Mouse (Mus musculus) brown adipose tissue, adult 24 weeks (tissue): ENCODE results near the gene Bbs9. TPM values are rescaled to one million over a fixed set of nuclear protein-coding genes. Genes with fewer than 3 reads are reported as not detected.

Experiments
- H3K27ac ChIP-seq: fragments of 200-500 bp; replicated peaks from 2 replicates; pipeline ENCODE4 v1.5.1; 2012; ENCODE audit warnings: low read depth, mild to moderate bottlenecking, low read length
- H3K4me1 ChIP-seq: fragments of 200-500 bp; 2 replicates; pipeline ENCODE4 v1.6.1; 2012; ENCODE audit warnings: low read length, mixed read lengths; ENCODE audit not compliant: control insufficient read depth, insufficient read depth, insufficient read length
- H3K4me3 ChIP-seq: fragments of 200-500 bp; 2 replicates; pipeline ENCODE4 v1.5.1; 2012; ENCODE audit warnings: low read depth, mild to moderate bottlenecking, low read length, moderate library complexity; ENCODE audit not compliant: insufficient read depth
- polyA plus RNA-seq: library from polyadenylated mRNA; stranded (reverse); fragments of >200 nt; gene quantifications from 2 replicates; pipeline ENCODE4 v1.2.4, GENCODE M21; 2012; ENCODE audit not compliant: missing spikeins, insufficient read depth, insufficient read length

Bbs9 gene
- polyA plus RNA-seq, 1 experiment, result 6.3 TPM

GRCm38 (mm10) chr9:22541130-22541529 lies 65.6 kb downstream of the Bbs9 start:
- no peak overlapping the region for H3K4me3 ChIP-seq
- no peak overlapping the region for H3K27ac ChIP-seq

GRCm38 (mm10) chr9:22543467-22543866 lies 68.0 kb downstream of the Bbs9 start:
- Histone ChIP-seq H3K4me1 (no peaks in the 10 kb centered on the region), H3K4me3 (no peak overlapping the region), H3K27ac (no peak overlapping the region)

More at GRCm38 (mm10) chr9:22541130-22541529, 65.6 kb downstream of the Bbs9 start:
- H3K4me1 ChIP-seq, result no peaks in the 10 kb centered on the region

- Histone ChIP-seq H3K4me3 (no peak overlapping the region), H3K4me1 (no peaks in the 10 kb centered on the region), H3K27ac (no peak overlapping the region)
Observed at GRCm38 (mm10) chr9:22544349-22545341, 69.1 kb downstream of the Bbs9 start.

- Histone ChIP-seq H3K27ac (no peak overlapping the region), H3K4me1 (no peaks in the 10 kb centered on the region), H3K4me3 (no peak overlapping the region)
Observed at GRCm38 (mm10) chr9:22551273-22551672, 75.8 kb downstream of the Bbs9 start.

- H3K4me3 ChIP-seq, result no peak overlapping the region
- H3K27ac ChIP-seq, result no peak overlapping the region
- H3K4me1 ChIP-seq, result no peaks in the 10 kb centered on the region
Observed at GRCm38 (mm10) chr9:22556076-22556475, 80.6 kb downstream of the Bbs9 start.

GRCm38 (mm10) chr9:22557467-22557866 lies 82.0 kb downstream of the Bbs9 start:
- H3K4me3 ChIP-seq, result no peak overlapping the region
- no peaks in the 10 kb centered on the region for H3K4me1 ChIP-seq
- H3K27ac ChIP-seq, result no peak overlapping the region

- Histone ChIP-seq H3K27ac (no peak overlapping the region), H3K4me3 (no peak overlapping the region), H3K4me1 (no peaks in the 10 kb centered on the region)
Observed at GRCm38 (mm10) chr9:22563612-22564347, 88.3 kb downstream of the Bbs9 start.

- Histone ChIP-seq H3K27ac (no peak overlapping the region), H3K4me3 (no peak overlapping the region), H3K4me1 (no peaks in the 10 kb centered on the region)
Observed at GRCm38 (mm10) chr9:22567726-22568125, 92.2 kb downstream of the Bbs9 start.

GRCm38 (mm10) chr9:22576426-22577139 lies 101.1 kb downstream of the Bbs9 start:
- Histone ChIP-seq H3K4me1 (no peaks in the 10 kb centered on the region), H3K27ac (no peak overlapping the region), H3K4me3 (no peak overlapping the region)

- Histone ChIP-seq H3K27ac (no peak overlapping the region), H3K4me1 (no peaks in the 10 kb centered on the region), H3K4me3 (no peak overlapping the region)
Observed at GRCm38 (mm10) chr9:22578266-22578665, 102.8 kb downstream of the Bbs9 start.

GRCm38 (mm10) chr9:22584221-22584620 lies 108.7 kb downstream of the Bbs9 start:
- Histone ChIP-seq H3K4me3 (no peak overlapping the region), H3K4me1 (no peaks in the 10 kb centered on the region), H3K27ac (no peak overlapping the region)

- no peak overlapping the region for H3K4me3 ChIP-seq
- no peak overlapping the region for H3K27ac ChIP-seq
- no peaks in the 10 kb centered on the region for H3K4me1 ChIP-seq
Observed at GRCm38 (mm10) chr9:22593032-22593431, 117.5 kb downstream of the Bbs9 start.

- Histone ChIP-seq H3K4me1 (no peaks in the 10 kb centered on the region), H3K27ac (no peak overlapping the region), H3K4me3 (no peak overlapping the region)
Observed at GRCm38 (mm10) chr9:22596650-22597049, 121.1 kb downstream of the Bbs9 start.

GRCm38 (mm10) chr9:22613271-22613824 lies 137.8 kb downstream of the Bbs9 start:
- H3K27ac ChIP-seq, result no peak overlapping the region
- H3K4me3 ChIP-seq, result no peak overlapping the region
- no peaks in the 10 kb centered on the region for H3K4me1 ChIP-seq

GRCm38 (mm10) chr9:22619245-22619644 lies 143.7 kb downstream of the Bbs9 start:
- no peak overlapping the region for H3K27ac ChIP-seq
- no peak overlapping the region for H3K4me3 ChIP-seq
- peaks cover 3% of the 10 kb centered on the region; the same call in 1 of the 2 replicates for H3K4me1 ChIP-seq
